Mouse (Mus musculus): Measurements from ENCODE around the gene Slit3.

Slit3 gene

DNA sequence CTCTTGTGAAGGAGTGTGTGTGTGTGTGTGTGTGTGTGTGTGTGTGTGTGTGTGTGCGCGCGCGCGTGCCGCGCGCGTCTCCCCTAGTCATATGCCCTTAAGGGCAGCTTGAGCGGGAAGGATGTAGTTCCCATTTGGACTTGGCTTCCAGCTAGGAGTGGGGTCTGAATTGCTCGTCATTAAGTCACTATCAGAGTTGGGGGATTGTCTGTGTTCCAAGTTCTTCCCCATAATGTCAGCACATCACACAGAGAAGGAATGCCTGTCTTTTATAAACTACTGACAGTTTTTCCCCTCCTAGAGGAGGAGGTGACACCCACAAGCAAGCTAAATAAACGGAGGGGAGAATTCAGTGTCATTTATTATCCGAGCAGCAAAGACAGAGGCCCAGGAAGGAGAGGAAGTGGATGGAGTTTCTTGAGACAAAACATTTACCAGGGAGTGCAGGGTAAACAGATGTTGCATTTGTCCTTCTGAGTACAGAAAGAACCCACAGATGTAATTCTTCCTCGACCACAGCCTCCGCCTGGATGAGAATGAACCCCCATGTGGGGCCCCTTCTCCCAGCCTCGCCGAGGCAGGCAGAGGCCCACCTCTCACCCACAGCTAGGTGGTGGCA, 3.6 kb downstream of the Slit3 start:
- no peak for DNase-seq (ENCODE audit: low spot score in 2 of 2)

DNA sequence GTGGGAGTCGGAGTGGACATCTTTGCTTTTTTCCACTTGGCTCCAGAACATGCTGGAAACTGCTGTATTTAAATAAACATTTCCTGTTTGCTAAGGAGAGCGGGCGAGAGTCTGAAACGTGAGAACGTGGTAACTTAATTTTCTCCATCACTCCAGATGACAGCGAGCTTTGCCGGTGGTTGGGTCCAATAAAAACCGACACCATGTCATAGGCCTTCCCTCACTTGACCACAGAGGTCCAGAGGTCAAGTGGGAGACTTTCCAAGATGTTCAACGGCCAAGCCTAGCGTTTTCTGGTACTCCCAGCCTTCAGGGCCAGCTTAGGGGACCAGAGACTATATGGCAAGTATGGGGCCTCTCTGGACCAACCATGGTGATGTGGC, 4.1 kb downstream of the Slit3 start:
- no peak for DNase-seq (ENCODE audit: low spot score in 2 of 2)

DNA sequence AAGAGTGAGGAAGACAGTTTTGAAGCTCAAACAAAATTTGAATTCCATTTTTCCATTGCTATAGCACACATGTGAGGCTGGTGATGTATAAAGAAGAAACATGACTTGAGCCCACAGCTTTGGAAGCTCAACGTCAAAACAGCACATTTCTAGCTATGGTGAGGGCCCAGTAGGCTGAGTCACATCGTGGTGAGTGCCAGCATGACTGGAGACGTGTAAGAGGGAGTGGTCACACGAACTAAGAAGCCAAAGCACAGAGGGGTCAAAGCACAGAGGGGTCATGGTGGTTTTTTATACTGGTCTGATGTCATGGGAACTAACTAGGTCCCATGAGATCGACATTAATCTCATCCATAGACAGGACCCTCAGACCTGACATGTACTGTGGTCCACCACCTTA, 10.7 kb downstream of the Slit3 start:
- DNase-seq (ENCODE audit: low spot score in 2 of 2) = no peak

DNA sequence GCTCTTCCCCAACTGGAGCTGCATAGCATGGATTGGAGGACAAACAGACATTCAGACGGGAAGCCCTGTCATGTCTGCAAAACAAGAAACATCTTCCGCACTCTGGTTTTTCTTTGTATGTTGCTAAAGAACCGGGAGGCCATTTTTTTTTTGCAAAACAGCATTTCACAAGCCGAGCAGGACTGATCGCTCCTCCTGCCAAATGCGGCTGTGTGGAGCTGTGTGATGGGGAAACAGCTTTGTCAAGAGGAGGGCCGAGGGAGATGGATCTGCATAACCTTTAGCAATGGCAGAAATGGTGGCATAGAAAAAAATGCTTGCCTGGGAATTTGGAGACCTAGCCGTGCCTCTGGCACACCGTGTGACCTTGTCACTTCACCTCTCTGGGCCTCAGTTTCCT, 15.6 kb downstream of the Slit3 start:
- no peak for DNase-seq (ENCODE audit: low spot score in 2 of 2)

DNA sequence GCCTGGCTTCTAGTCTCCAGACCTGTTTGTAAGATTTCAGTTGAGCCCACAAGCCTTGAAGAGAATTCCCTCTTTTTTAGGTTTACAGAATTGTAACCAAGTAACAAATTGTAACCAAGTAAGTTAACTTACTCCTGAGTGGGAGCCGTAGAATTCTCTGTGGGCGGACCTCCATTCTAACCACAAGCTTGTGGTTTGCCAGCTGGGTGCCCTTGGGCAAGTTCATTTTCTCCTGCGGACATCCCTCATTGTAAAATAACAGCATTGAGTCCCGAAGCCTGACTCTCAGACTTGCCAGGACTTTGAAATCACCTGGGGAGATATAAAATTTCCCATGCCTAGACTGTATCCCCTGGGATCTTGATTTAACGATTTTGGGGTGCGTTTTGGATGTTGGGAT, 19.1 kb downstream of the Slit3 start:
- DNase-seq (ENCODE audit: low spot score in 2 of 2) = no peak

DNA sequence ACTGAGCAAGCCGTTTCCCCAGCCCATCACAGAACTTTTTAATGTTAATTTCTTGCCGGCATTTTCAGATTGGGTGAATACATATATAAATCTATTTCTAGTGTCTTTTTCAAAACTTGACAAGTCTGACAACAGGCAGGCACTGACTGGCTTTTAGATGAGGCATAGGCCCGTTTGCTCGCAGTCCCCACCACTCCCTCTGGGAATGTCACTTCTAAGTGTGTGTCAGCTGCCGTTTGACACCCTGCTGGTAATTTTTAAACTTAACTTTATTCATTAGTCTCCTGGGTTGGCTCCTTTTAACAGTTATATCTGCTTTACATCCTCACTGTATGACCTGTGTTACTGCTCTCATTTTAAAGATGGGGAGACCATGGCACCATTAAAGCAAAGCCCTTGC, 21.2 kb downstream of the Slit3 start:
- no peak for DNase-seq (ENCODE audit: low spot score in 2 of 2)

DNA sequence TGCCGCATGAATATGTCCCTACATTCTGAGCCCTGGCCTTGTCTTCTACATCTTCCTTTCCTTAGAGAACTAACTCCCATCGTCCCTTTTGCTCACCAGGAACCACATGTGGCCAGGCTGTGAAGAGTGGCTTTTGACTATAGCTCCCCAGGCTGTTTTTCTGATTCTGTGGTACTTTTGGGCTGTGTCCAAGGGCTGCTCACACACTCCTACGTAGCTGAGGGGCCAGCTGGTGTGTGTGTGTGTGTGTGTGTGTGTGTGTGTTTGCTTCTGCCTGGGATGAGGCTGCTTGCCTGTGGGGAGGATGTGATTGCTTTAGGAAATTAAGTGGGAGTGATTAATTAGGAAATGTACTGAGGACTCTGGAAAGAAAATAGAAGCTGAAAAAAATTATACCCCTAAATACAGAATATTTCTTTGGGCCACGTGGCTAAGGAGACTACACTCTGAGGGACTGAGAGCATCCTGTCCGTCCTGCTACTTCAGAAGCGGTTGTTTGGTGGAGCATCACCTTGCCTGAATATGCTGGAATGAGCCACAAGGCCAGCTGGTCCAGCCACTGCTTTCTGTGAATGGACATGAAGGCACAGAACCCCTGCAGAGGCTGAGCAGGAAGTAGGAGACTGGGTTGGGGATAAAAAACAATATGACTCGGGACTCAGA, 21.8 kb downstream of the Slit3 start:
- DNase-seq (ENCODE audit: low spot score in 2 of 2) = peak; percentile 77 to 82

DNA sequence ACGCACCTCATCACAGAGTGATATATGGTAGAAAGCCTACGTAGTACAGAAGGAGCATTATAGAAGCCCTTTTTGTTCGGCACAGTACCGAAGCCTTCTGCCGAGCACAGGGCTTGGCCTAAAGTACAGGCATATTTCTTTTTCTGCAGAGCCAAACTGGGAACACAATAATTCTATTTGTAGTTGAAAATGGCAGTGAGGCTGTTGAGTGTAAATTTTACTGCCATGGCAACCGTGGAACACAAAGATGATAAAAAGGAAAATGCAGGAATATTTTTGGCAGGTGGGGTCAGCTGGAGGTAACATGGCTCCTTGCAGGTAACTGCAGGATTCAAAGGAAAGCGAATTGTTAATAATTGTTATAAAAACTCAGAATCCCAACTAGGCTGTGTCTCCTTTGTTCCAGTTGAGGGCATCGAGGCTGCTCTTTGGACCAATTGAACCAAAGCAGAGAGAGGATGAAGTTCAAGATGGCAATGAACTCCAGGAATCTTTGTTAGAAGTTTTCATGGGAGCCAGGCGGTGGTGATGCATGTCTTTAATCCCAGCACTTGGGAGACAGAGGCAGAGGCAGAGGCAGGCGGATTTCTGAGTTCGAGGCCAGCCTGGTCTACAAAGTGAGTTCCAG, 26.9 kb downstream of the Slit3 start:
- no peak for DNase-seq (ENCODE audit: low spot score in 2 of 2)

DNA sequence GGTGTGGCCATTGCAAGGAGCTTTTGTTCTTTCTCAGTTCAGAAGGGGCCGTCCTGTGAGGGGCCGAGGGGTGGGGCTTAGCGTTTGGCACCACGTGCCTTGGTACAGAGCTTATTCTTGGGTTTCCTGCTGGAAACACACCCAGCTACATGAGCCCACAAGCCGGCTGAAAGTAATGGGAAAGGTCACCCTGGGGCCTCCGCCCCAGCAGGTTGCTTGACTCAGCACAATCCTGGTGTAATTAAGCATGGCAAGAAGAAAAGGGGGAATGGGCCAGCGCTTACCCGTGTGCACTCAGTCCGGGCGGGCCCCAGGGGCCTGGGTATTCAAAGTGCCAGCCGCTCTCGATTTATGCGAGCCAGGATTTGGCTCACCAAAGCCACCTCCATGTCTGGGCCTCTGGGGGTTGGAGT, 30.5 kb downstream of the Slit3 start:
- no peak for DNase-seq (ENCODE audit: low spot score in 2 of 2)

DNA sequence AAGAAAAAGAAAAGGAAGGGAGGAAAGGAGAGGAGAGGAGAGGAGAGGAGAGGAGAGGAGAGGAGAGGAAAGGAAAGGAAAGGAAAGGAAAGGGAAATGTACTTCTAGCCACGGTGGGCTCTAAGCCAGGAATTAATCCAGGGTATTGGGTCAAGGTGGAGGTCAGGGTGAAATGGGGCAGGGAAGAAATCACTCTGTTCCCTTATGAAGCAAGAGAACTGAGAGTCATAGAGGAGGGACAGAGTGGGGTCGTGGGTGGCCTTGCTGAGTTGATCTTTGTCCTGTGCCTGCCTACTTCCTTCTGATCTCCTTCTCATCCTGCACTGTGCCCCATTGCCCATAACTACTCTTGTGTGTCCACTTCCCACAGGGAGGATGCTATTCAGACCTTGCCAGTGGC, 31.9 kb downstream of the Slit3 start:
- DNase-seq (ENCODE audit: low spot score in 2 of 2) = no peak

DNA sequence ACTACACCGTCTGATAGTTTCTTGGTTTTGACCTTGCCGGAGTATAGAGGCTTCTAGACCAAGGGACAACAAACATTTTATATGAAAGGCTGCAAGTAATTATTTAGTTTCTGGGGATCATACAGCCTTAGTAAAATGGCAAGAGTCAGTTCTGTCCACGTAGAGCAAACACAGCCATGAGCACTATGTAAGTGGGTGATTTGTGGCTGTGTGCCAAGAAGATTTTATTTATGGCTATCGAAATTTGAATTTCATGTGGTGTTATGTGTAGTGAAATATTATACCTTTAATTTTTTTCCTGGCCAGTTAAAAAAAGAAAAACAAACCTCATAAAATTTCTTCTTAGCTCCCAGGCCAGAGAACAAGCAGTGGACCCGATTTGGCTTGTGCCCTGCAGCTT, 33.4 kb downstream of the Slit3 start:
- DNase-seq (ENCODE audit: low spot score in 2 of 2) = no peak

DNA sequence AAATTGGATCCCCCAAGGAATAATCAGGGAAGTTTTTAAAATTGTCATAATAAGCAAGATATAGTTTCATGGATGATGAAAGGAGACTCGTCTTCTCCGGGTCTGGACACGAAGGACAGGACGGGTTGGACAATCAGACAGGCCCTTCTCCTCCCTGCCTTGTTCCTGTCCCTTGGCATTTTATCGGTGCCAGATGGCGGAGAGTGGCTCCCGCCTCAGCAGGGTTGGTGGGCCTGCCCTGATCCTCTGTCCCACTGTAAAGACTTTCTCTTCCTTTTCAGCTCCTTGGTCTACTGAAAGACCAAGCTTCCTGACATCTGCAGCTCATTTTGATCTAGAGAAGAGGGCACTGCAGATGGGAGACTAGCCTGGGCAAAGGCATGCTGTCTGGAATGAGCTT, 34.3 kb downstream of the Slit3 start:
- DNase-seq (ENCODE audit: low spot score in 2 of 2) = no peak

DNA sequence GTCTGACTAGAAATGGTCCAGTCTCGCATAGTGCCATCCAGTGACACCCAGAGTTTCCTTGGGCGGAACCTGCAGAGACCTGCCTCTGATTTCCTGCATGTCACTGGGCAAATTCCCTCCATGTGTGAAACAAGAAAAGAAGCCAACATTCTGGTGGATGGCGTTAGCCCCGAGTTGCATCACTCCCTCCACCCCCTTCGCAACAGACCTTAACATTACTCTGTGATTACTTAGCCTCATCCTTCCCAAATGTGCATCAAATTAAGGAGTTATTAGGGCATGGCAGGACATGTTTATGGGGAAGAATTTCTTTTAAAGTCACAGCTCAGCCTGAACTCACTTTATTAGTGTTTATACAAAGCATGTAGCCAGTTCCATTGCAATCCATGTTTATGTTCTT, 35.7 kb downstream of the Slit3 start:
- no peak for DNase-seq (ENCODE audit: low spot score in 2 of 2)

DNA sequence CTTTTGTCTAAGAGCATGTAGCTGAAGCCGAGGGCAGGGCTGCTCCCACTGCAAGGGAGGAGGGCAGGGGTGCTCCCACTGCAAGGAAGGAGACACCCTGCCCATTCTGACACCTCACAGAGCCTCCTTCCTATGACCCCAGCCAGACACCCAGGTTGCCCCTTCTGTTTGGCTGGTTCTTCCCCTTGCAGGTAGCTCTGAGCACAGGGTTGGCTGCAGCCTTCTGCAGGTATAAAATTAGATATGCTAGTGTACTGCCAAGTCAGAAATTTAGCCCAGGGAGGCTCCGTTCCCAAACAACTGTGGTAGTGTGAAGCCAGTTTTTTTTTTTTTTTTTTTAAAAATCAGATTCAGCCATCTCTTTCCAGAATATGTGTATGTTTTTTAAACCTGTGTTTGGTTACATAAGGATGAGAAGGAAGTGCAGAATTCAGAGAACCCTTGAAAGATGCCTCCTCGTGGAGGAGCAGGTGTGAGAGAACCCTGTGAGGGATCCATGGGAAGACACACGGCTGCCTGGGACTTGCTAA, 39.7 kb downstream of the Slit3 start:
- DNase-seq (ENCODE audit: low spot score in 2 of 2) = no peak

DNA sequence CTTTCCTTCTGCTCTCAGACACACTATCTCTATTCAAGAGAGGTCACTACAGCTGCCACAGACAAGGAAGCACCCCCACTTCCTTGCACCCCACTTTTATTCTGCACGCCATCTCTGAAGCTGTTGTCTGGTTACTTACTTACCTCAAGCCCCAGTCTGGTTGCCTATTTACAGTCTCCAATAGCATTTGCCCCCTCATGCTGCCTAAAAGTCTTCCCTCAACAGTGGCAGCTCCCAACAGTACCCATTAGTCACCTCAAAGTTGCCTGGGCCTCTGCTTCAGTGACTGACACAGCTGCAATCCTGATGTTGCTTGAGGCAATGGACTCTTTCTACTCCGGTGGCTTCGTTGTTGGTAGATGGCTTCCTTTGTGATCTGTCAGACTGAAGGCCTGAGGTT, 42.4 kb downstream of the Slit3 start:
- DNase-seq (ENCODE audit: low spot score in 2 of 2) = no peak

DNA sequence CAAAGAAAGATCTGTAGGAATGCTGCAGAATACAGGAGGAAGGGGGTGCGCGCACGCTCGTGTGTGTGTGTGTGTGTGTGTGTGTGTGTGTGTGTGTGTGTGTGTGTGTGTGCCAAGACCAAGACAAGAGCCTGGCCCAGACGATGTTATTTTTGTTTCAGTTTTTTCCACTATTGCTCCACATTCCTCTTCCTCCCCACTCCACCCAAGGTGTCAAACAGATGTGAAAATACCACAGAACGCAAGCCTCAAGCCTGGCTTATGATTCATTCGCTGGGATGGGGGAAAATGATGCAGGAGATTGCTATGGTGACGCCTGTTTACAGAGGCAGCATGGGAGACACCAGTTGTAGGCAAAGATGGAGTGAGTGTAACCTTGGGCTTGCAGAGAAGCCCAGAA, 46.2 kb downstream of the Slit3 start:
- DNase-seq (ENCODE audit: low spot score in 2 of 2) = peak; percentile 41 to 58

DNA sequence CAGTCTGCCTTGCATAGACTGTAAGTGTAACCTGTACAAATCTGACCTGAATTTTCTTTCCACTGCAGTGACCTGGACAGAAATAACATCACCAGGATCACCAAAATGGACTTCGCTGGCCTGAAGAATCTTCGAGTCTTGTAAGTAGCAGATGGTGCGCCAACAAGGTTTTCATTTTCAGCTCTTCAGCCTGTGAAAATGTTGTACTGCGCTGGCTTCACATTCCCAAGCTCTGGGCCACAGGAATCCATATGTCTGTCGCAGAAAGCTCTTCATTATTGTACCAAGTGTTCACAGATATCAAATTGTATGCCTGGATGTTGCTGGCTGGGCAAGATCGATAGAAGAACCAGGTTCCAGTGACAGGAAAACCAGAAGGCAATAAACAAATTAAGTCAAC, 50.5 kb downstream of the Slit3 start:
- no peak for DNase-seq (ENCODE audit: low spot score in 2 of 2)

DNA sequence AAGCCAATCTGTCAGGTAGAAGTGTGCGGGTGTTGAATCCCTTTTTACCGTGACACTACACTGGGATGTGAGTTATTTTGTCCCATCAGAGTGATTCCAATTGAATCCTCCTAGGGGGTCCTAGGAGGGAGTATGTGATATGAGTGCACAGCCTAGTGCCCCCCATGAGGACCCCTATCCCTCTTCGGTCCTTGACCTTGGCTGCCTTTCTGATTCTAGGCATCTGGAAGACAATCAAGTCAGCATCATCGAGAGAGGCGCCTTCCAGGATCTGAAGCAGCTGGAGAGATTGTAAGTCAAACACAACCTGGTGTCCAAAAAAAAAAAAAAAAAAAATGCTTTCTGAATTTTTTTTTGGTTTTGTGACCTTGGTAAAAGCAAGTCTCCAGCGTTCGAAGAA, 56.5 kb downstream of the Slit3 start:
- no peak for DNase-seq (ENCODE audit: low spot score in 2 of 2)

DNA sequence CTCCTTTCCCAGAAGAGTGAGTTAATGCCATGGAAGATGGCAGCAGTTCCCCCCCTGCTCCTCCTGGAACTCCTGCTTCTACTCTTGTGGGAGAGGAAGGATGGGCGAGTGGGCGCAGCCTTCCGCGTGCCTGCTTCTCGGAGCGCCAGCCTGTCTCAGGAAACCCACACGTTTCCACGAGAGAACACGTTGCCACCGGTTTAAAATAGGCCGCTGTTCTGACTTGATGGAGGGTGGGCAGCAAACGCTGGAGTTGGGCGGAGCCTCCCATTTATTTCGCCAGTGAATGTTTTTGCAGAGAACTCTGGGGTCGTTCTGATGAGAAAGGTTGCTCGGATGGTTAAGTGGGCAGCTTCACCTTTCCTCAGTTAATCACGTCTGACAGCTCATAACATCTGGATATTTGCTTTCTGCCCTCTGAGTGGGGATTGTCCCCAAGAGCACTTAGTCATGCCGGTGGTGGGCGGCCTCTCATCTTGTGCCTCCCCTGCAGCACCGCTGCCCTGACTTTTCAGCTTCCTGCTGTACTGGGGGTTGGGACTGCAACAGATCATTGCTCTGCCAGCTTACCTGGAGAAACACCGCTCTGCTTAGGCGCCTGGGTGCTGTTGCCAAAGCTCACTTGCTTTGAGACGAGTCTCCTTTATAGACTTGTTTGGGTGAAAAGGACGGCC, 57.3 kb downstream of the Slit3 start:
- DNase-seq (ENCODE audit: low spot score in 2 of 2) = peak; percentile 79 to 82

DNA sequence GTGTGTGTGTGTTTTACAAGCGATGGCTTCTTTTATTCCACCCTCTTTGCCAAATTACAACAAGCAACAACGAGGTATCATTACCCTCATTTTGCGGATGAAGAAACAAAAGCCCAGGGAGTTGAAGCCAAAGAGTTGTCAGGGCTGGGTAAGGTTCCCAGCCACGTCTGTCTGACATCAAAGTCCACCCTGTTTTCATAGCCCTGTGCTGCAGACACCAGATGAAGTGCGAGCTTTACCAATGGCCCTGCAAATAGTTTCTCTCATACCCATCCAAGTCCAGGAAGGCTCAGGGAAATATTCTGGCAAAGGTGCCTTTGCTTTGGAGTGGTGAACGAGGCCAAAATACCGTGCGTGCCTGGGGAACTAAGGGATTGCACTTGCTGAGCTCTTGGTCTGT, 58.3 kb downstream of the Slit3 start:
- no peak for DNase-seq (ENCODE audit: low spot score in 2 of 2)

DNA sequence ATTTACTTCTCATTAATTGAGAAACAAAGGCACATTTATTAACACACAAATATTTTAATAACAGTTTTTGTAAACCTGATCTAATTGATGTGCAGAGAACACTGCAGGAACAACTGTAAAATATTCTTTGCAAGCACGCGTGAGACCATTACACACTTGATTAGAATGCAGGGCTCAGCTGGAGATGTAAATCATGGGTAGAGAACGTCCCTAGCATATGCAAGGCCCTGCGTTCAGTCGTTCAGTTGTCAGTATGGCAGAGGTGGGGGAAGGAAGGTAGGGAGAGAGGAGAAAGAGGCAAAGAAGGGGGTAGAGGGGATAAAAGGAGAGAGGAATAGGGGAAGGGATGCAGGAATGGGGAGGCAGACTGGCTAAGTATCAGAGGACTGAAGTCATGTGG, 61.9 kb downstream of the Slit3 start:
- DNase-seq (ENCODE audit: low spot score in 2 of 2) = no peak

DNA sequence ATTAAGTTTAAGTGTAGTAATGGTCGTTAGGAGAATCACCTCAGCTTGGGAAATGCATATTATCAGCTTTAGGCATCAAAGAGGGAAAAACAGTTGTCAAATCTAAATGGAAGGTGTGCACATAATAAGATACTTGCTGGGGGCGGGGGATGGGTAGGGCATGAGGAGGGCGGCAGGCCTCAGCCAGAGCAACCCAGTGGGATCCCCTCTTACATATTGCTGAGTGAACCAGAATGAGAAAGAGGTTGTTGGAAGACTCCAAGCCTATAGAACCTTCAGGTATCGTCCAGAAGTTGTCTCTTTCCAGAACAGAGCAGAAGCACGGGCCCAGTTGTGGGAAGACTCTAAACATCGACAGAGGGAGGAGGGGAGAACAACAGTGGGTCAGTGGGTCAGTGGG, 73.8 kb downstream of the Slit3 start:
- DNase-seq (ENCODE audit: low spot score in 2 of 2) = no peak

DNA sequence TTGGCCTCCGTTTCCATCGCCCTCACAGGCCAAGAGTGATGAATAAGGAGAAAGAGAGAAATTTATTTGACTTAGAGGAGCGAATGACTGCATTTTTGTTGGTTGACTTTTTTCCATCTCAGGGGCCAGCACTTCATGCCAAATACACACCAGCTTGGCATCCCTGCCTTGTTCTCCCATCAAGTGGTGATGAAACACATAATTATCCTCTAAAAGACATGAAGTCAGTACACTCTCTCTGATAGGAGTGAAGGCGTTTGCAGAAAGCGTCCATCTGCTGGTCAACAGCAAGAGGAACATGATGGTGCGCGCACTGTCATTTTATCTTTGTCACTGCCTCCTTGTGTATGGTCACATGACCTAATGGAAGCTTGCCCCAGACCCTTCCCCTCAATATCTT, 75.8 kb downstream of the Slit3 start:
- DNase-seq (ENCODE audit: low spot score in 2 of 2) = no peak
